Mouse (Mus musculus) MN1 (cell line): Measurements from ENCODE around the gene Timm8a2.

Experiments
- DNase-seq: peaks from one replicate; pipeline ENCODE4 v3.0.0-alpha.2; 2016; ENCODE audit warnings: low spot score

Timm8a2 gene

DNA sequence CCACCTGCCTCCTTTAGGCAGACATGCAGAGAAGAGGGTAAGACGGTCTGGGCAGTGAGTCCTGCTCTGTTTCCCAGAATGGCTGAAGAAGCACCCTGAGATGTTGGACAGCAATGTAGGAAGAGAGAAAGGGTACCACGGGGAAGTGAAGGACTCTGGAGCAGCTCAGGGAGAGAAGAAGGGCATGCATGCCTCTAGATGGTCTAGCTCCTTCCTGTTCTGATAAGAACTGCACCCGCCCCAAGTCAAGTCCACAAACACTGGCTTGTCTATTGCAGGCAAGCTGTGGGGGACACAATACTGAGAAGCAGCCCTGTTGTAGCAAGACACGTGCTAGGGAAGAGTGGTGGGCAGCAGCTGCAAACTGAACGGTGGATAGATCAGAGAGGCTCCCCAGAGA, 22.3 kb upstream of the Timm8a2 start:
- DNase-seq, result no peak

- DNase-seq, result no peak
Observed at GRCm38 (mm10) chr14:122012814-122013213, 21.7 kb upstream of the Timm8a2 start.

GRCm38 (mm10) chr14:122013417-122013951, 21.0 kb upstream of the Timm8a2 start:
- DNase-seq, result no peak

- DNase-seq, result no peak
Observed at GRCm38 (mm10) chr14:122017958-122018357, 16.5 kb upstream of the Timm8a2 start.

DNA sequence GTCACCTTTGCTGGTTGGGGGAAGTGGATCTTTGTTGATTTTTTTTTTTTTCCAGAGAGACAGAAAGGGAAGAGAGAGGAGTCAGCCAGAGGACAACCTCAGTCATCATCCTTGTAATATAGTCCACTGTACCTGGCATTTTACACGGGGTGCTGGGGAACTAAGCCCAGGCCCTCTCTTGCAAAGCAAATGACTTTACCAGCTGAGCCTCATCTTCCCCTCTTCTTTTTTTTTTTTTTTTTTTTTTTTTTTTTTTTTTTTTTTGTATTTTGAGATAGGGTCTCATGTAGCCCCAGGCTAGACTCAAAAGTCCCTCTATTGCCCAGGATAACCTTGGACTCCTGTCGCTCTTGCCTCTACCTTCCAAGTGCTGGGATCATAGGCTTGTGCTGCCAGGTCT, 15.1 kb upstream of the Timm8a2 start:
- no peak for DNase-seq

GRCm38 (mm10) chr14:122020567-122020966, 13.9 kb upstream of the Timm8a2 start:
- DNase-seq, result no peak

DNA sequence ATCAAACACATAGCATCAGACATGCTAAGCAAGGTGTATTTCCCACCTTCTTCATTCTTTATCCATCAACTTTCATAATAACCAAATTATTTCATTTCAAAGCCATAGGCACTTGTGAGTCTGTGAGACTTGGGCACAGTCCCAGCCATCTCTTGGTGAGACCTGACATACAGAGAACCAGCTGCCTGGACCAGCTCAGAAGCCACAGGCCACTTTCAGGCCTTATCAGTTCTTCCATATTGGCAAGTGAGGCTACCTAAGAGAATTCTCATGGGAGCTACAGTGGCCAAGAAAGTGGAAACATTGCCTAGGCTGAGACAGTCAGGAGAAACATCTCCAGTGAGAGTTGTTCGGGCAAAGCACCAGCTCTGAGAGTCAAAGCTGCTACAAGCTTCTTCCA, 11.4 kb upstream of the Timm8a2 start:
- DNase-seq, result no peak

GRCm38 (mm10) chr14:122023928-122024327, 10.5 kb upstream of the Timm8a2 start:
- no peak for DNase-seq

- DNase-seq, result no peak
Observed at GRCm38 (mm10) chr14:122028926-122029745, 5.3 kb upstream of the Timm8a2 start.

- no peak for DNase-seq
Observed at GRCm38 (mm10) chr14:122029851-122030250, 4.6 kb upstream of the Timm8a2 start.

- DNase-seq, result no peak
Observed at GRCm38 (mm10) chr14:122032045-122032444, 2.4 kb upstream of the Timm8a2 start.

GRCm38 (mm10) chr14:122035181-122035580, 707 bp downstream of the Timm8a2 start:
- no peak for DNase-seq

DNA sequence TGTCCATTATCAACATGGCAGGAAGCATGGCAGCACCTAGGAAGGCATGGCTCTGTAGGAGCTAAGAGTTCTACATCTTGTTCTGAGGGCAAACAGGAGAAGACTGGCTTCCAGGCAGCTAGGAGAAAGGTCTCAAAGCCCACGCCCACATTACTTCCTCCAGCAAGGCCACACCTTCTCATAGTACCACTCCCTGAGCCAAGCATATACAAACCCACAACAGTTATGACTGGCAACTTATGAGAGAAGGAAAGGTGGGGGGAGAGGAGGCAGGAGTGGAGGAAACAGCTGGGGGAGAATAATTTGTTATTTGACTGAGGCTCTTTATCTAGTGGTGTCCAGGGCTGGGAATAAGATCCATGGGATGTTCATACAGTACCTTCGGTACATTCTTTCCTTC, 1.4 kb downstream of the Timm8a2 start:
- DNase-seq, result no peak

- no peak for DNase-seq
Observed at GRCm38 (mm10) chr14:122038874-122039647, 4.6 kb downstream of the Timm8a2 start.

DNA sequence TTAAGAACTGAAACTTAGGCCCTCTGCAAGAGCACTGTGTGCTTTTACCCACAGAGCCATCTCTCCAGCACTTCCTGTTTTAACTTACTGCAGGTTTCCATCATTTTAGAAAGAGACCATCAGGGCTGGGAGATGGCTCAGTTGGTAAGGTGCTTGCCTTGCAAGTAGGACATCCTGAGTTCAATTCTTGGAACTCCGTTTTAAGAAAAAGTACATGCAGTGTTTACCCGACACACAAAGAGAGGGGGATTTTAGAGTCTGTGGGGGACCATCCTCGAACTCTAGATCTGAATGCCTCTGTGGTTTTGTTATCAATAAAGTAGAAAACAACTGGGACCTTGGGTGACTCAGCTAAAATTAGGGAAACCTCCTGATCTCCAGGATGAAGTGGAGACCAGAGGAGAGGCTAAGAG, 6.9 kb downstream of the Timm8a2 start:
- no peak for DNase-seq

- no peak for DNase-seq
Observed at GRCm38 (mm10) chr14:122042142-122042694, 7.7 kb downstream of the Timm8a2 start.

DNA sequence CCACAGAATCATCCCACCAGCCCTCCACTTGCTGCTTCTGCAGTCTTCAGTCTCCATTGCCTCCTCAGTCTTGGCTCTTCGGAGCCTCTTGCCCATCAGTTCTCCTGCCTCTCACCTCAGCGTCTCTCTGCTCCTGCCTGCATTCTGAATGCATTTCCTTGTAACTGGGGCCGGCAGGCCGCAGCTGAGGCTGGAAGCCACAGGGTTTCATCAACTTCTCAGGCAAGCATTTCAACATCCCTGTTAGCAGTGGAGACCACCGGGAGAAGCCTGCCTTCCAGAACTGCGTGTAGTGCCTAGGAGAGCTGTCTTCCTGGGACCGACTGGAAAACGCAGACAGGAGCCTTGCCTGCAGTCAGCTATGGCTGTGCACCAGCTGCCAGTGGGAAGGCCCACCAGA, 13.3 kb downstream of the Timm8a2 start:
- DNase-seq, result no peak

DNA sequence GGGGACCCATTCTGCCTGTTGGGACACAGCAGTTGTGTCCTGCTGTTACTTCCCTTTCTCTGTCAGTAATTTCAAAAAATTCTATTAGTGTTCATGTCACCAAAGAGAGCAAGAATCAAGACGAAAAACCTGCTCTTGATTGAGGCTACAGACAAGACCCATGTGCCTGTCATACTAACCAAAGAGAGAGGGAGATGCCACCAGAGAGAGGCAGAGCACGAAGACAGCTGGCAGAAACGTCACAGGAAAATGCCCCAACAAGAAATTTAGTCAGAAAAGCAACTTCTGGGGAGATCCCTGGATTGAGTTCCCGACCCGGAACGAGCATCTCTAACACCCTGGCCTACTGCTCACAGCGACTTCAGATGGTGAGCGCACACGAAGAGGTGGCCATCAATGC, 14.3 kb downstream of the Timm8a2 start:
- no peak for DNase-seq

DNA sequence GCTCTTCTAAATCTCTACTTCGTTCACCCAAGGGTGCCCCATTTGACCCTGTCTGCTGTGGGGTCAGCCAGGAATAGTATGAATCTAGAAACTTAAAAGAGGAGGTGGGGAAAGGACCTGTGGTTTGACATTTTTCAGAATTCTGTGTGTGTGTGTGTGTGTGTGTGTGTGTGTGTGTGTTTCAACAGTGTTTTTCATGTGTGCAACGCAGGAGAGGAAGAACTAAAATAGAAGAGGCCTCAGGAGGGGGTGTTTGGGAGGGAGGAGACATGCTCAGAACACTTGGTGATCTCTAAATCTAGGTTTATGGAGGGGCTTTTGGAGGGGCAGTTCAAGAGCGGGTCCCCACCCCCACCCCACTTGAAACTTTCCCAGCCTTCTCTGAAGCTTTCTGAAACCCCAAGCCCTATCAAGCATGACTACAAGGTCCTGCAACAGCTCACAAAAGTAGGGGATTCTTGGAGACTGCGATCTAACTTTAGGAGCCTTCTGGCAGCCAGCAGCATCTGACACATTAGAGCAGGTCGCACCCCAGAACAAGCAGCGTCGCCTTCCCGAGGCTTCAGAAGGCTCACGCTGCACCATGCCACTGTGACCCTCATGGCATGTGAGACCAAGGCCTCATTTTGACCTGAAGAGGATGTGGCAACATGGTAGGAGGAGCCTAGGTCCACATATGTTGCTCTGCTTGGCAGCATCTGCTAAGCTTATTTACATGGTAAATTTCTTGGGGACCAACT, 18.6 kb downstream of the Timm8a2 start:
- no peak for DNase-seq

GRCm38 (mm10) chr14:122056871-122057270, 22.4 kb downstream of the Timm8a2 start:
- no peak for DNase-seq

DNA sequence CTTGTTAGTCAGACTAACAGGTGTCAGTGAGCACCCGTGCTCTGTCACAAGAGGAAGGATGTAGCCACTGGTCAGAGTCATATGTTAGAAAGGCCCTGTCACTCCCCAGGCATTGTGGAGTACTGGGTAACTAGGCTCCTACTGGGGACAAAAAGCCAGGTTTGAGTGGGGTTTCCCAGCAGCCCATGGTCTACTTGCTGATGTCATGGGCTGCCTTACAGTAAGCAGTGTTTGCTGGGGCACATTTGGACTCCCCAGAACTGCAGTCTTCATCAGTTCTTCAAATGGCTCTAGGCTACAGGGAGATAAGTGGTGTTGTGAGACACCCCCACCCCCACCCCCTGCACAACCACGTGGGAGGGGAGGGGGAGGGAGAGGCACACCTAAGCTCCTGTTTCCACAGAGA, 23.5 kb downstream of the Timm8a2 start:
- DNase-seq, result no peak

DNA sequence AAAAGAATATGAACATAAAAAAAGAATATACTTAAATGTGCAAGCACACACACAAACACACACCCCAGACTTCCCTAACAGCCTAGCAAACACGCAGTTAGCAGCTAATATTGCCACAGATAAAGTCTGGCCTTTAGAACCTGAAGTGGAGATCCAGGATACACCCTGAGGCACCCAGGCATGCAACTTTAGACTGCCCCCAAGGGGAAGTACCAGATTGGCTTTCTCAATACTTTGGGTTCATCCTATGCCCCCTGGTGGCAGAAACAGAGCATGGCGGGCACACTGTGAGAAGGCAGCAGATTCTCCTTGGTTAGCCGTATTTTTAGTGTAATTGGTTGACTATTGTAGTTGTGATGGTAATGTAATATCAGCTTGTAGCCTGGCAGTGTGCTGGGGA, 26.2 kb downstream of the Timm8a2 start:
- peak; percentile 69 for DNase-seq
